Mouse (Mus musculus) testis, adult 2 months (tissue): Measurements from ENCODE around the gene 0610030E20Rik. TPM values are rescaled to one million over a fixed set of nuclear protein-coding genes. Genes with fewer than 3 reads are reported as not detected.
A peak's percentile ranks its signal among the peaks of the same experiment; 100 is the strongest.

Experiments used
- H3K27ac ChIP-seq: fragments of 200-500 bp; 2 replicates; pipeline ENCODE4 v1.5.1; 2012; ENCODE audit warnings: low read depth, low read length; ENCODE audit not compliant: control insufficient read depth, insufficient read depth
- H3K27me3 ChIP-seq: fragments of 200-500 bp; 2 replicates; pipeline ENCODE4 v1.6.1; 2012; ENCODE audit warnings: mild to moderate bottlenecking, low read length, moderate library complexity; ENCODE audit not compliant: control insufficient read depth, insufficient read depth
- H3K36me3 ChIP-seq: fragments of 200-500 bp; 2 replicates; pipeline ENCODE4 v1.6.1; 2012; ENCODE audit warnings: mild to moderate bottlenecking, low read length; ENCODE audit not compliant: control insufficient read depth, insufficient read depth
- H3K4me1 ChIP-seq: fragments of 200-500 bp; 2 replicates; pipeline ENCODE4 v1.6.1; 2012; ENCODE audit warnings: low read length; ENCODE audit not compliant: control insufficient read depth, insufficient read depth
- H3K4me3 ChIP-seq: fragments of 200-500 bp; 2 replicates; pipeline ENCODE4 v1.5.1; 2012; ENCODE audit warnings: low read depth, mild to moderate bottlenecking, low read length, moderate library complexity, mixed read lengths; ENCODE audit not compliant: control insufficient read depth
- CTCF ChIP-seq: fragments of 200-500 bp; IDR thresholded peaks from 2 replicates; pipeline ENCODE4 v1.5.1; 2012; ENCODE audit warnings: low read depth, mild to moderate bottlenecking, inconsistent platforms, low read length, moderate library complexity; ENCODE audit not compliant: control insufficient read depth, insufficient read depth, insufficient replicate concordance
- POLR2A ChIP-seq: fragments of 200-500 bp; IDR thresholded peaks from 2 replicates; pipeline ENCODE4 v1.6.1; 2012; ENCODE audit warnings: low read depth, mild to moderate bottlenecking, inconsistent platforms, low read length, moderate library complexity; ENCODE audit not compliant: control insufficient read depth
- polyA plus RNA-seq: library from polyadenylated mRNA; depleted of rRNA; stranded (reverse); fragments of >200 nt; gene quantifications from 2 replicates; pipeline ENCODE4 v1.2.3, GENCODE M21; 2012

The 0610030E20Rik gene
- polyA plus RNA-seq, 1 experiment: 21.5 TPM

- Histone ChIP-seq H3K4me1 (peaks cover 22% of the 10 kb centered on the region), H3K27me3 (no peaks in the 10 kb centered on the region), H3K36me3 (no peaks in the 10 kb centered on the region), H3K4me3 (no peak overlapping the region), H3K27ac (no peak overlapping the region)
- TF ChIP-seq POLR2A (no peak), CTCF (no peak)
Observed at GRCm38 (mm10) chr6:72374820-72375563, 27.9 kb downstream of the 0610030E20Rik start.

GRCm38 (mm10) chr6:72378510-72379234, 31.6 kb downstream of the 0610030E20Rik start:
- Histone ChIP-seq H3K4me1 (peaks cover 10% of the 10 kb centered on the region), H3K27ac (no peak overlapping the region), H3K4me3 (no peak overlapping the region), H3K36me3 (no peaks in the 10 kb centered on the region), H3K27me3 (peaks cover 2% of the 10 kb centered on the region; the same call in 1 of the 2 replicates)
- no peak for TF ChIP-seq POLR2A
- no peak for TF ChIP-seq CTCF

GRCm38 (mm10) chr6:72379377-72380130, 32.4 kb downstream of the 0610030E20Rik start:
- Histone ChIP-seq H3K4me3 (peak overlapping the region; percentile 88), H3K36me3 (no peaks in the 10 kb centered on the region), H3K27me3 (peaks cover 2% of the 10 kb centered on the region; the same call in 1 of the 2 replicates), H3K27ac (peak overlapping the region; percentile 76), H3K4me1 (peaks cover 10% of the 10 kb centered on the region)
- TF ChIP-seq CTCF (no peak), POLR2A (no peak)

- Histone ChIP-seq H3K27me3 (peaks cover 2% of the 10 kb centered on the region; the same call in 1 of the 2 replicates), H3K36me3 (no peaks in the 10 kb centered on the region), H3K4me3 (peak within 1 kb of the TSS; percentile 88), H3K27ac (peak within 1 kb of the TSS; percentile 76), H3K4me1 (peaks cover 10% of the 10 kb centered on the region)
- TF ChIP-seq POLR2A: no peak; the same call in 1 of the 2 replicates
- no peak for TF ChIP-seq CTCF
Observed at GRCm38 (mm10) chr6:72380131-72380770, 33.1 kb downstream of the 0610030E20Rik start, which contains the start of gene Vamp5. TSS of gene Vamp5 (minus strand) at chr6:72380468.

GRCm38 (mm10) chr6:72382494-72382893, 35.4 kb downstream of the 0610030E20Rik start:
- TF ChIP-seq CTCF (no peak), POLR2A (no peak)
- Histone ChIP-seq H3K36me3 (no peaks in the 10 kb centered on the region), H3K4me3 (no peak overlapping the region), H3K4me1 (peaks cover 10% of the 10 kb centered on the region), H3K27me3 (peaks cover 2% of the 10 kb centered on the region; the same call in 1 of the 2 replicates), H3K27ac (no peak overlapping the region)

GRCm38 (mm10) chr6:72383142-72383820, 36.2 kb downstream of the 0610030E20Rik start:
- TF ChIP-seq POLR2A: no peak
- TF ChIP-seq CTCF: no peak
- no peak overlapping the region for H3K4me3 ChIP-seq
- no peaks in the 10 kb centered on the region for H3K36me3 ChIP-seq
- H3K27ac ChIP-seq: no peak overlapping the region
- H3K4me1 ChIP-seq: peaks cover 10% of the 10 kb centered on the region
- peaks cover 2% of the 10 kb centered on the region; the same call in 1 of the 2 replicates for H3K27me3 ChIP-seq
